Mouse (Mus musculus) embryo, embryonic 11.5 days (tissue): ENCODE data around the gene Slc50a1.

Source experiments
- DNase-seq: peaks from one replicate; pipeline ENCODE4 v3.0.0-alpha.2; 2012; ENCODE audit warnings: low read depth, low spot score

Gene Slc50a1

DNA sequence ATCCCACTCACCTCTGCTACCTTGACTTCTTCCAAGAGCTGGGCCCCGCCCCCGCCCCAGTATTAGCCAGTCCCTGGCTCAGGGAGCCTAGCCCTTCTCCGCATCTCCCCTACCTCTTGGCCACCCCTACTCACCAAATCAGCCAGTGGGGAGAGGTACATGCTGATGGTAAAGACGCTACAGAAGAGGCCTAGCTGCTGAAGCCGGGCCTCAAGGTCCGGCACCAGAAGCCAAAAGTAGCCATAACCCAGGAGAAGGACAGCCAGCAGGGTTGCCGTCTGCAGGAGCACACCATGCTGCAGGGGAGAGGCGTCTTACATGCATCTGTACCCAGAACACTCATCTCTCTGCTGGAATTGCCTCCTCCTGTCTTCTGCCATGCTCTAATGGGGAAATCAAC is 1.5 kb downstream of the Slc50a1 start:
- no peak for DNase-seq

DNA sequence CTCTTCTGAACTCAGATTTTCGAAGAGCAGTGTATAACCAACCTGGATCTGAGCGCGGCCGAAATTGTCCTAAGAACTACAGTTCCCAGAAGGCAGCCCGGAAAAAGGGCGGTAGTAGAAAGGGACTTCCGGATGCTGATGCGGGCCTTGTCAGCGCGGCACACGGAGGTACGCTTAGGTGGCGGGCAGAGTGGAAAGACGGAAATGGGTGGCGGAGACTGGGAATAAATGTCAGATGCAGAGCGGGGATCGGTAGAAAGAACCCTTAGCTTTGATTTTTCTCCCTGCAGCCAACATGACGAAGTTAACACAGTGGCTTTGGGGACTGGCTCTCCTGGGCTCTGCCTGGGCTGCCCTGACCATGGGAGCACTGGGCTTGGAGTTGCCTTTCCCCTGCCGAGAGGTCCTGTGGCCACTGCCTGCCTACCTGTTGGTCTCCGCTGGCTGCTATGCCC is 3.9 kb downstream of the Slc50a1 start:
- DNase-seq: no peak

DNA sequence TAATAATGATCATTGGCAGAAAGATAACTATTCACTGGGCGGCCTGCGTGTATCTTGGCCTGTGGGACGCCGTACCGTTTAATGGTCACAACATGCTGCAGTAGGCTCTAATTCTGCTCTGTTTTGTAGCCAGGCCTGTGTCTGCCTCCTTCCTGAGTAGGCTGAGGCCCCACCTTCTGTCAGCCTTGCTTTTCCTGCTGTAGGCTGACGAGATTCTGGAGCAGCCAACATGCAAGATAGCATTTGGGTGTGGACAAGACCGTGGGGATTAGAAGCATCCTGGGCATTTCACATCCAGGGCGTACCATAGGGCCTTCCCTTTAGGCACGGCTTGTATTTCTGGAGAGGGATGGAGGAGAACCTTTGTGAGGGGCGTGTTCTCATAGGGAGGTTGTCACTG is 8.0 kb downstream of the Slc50a1 start:
- DNase-seq: no peak

DNA sequence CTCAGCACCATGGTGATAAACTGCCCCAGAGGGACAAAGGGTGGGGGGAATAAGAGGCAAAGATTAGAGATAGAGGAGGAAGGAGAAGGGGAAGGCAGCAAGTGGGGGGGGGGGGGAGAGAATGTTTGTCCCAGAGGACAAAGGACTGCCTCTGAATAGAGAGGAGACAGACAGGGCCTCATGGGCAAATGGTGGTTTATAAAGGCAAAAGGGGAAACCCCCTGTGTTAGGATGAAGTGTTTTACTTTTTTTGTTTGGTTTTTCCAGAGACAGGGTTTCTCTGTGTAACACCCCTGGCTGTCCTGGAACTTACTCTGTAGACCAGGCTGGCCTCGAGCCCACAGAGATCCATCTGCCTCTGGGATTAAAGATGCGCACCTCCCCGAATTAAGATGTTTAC is 10.2 kb downstream of the Slc50a1 start:
- DNase-seq: no peak

DNA sequence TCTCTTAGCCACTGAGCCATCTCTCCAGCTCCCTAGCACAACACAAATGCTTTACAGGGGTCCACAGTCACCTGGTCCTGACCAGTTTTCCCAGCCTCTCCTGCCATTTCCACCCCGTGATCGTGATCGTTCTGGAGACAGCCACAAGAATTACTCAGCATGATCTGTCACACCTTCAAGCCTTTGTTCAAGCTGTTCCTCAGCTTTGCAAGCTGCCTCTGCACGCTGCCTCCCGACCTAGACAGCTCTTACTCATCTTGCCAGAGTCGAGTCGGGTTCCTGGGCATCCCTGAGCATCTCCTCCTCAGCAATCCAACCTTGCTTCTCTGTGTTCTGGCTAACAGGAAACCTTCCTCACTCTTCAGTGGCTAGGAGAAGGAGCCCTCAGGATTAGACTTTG is 11.3 kb downstream of the Slc50a1 start, which contains the start of gene Dpm3:
Dpm3 (plus strand) TSS at position 283 of the 400 bp plus-strand sequence.
- no peak for DNase-seq

DNA sequence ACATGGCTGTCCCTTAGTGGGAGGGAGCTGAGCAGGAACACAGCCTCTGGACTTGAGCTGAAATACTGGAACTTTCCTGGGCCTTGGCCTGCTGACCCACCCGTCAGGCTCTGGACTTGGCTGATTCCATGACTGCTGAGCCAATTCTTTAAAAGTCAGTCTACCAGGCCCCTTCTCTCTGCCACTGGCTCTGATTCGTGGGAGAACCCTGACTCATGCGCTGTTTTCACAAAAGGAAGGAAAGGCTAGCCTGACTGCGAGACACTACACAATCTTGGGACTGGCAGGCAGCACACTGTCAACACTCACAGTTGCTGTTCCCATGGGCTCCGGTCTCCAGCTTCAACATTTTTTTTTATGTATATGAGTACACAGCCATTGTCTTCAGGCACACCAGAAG is 14.2 kb downstream of the Slc50a1 start:
- no peak for DNase-seq

DNA sequence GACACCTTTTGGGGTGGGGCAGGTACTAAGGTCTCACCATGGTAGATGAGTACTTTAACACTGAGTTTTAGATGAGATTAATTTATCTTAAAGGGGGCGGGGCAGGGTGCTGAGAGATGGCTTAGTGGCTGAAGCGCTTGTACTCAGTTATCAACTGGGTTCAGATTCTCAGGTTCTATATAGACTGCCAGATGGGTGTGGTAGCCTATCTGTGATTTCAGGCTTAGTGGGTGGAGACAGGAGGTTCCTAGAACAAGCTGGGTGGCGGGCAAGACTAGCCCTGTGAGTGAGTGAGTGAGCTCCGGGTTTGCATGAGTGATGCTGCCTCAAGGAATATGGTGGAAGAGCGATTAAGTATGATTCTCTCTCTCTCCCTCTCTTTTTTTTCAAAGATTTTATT is 15.4 kb downstream of the Slc50a1 start:
- DNase-seq: no peak

DNA sequence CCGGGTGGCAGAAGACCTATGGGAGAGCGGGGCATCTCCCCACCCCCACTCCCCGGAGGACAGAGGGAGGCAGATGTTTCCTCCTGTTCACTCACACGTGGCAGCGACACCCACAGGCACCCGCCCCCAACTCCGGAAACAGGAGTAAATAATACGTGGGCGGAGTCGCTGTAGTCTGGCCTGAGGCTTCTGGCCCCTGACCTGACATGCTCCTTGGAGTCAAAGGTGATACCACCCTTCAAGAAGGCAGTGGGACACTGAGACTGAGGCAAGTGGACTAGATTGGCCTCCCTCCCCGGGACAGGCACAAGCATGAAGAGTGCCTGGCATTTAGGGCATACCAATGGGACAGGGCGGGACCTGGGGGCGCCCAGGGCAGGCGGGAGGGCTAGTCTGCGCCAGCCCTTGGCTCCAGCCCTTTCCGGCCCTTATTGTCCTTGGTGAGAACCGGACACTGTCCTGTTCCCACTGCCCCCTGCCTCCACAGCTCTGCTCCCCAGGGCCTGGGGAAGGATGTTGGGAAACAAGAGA is 18.9 kb downstream of the Slc50a1 start:
- DNase-seq: no peak

DNA sequence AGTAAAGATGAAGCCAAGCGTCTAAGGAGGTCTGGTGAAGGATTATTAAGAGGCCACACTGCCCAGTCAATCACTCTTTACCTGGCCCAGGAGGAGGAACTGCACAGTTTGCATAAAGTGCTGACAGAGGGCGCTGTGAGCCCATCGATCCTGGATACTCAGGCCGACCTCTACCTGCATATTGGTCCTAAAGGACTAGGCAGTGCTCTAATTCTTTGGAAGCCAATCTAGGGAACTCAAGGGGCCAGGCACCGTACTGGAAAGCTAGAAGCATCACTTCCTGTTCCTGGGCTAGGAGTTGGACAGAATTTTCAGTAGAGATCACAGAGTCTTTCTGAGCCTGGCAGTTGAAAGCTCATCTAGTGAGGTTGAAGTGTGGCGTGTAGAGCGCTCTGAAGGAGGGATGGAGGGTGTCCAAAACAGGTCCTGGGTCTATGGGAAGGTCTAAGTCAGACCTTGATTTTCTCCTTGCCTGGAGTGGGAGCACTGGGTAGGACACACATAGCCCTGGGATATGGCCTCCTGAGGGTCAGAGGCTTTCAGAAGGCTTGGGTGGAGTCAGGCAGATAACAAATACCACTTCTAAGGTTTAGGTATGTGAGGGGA is 19.8 kb downstream of the Slc50a1 start:
- no peak for DNase-seq

DNA sequence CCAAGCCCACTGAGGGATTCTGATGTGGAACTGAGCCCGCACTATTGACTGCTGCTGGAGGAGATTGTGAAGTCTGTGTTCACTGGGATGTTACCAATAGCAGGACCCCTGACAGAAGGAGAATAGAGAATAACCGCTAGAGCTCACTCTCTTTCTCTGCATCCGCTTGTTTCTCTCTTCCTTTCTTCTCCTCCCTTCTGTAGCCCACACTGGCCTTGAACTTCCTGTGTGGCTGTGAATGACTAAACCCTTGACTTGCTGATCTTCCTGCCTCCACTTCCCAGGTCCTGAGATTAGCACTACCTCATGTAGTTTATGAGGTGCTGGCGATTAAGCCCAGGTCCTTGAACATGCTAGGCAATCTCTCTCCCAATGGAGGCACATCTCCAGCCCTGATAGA is 22.9 kb downstream of the Slc50a1 start:
- DNase-seq: no peak

DNA sequence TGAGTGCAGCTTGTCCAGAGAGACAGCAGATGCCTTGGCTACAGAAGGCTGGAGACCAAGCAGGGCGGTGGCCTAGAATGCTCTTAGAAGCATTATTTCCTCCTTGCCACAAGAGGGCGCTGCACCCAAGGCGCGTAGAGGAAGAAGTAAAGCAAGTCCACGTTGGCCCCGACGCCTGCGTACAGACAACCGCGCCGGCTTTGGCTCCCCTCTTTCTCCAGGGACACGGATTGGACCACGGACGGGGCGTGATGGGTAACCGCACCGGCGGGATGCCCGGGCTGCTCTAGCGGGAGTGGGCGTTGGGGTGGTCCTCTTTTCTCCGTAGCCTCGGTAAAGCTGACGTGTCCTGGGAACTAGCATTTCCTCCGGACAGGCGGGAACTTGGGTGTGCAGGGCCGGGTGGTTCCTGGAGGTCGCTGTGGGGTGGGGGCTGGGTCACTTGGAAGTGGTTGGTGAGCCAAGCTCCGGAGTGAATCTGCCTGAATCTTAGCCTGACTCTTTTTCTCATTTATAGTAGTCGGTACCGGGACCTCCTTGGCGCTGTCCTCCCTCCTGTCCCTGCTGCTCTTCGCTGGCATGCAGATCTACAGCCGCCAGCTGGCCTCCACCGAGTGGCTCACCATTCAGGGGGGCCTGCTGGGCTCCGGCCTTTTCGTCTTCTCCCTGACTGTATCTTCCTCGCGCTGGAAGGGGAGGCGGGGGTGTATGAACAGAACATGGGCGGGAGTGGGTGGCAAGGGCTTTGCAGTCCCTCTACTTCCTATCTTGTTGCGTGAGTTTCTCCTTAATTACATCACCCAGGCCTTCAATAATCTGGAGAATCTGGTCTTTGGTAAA is 23.9 kb downstream of the Slc50a1 start, which contains the start of gene Trim46:
Trim46 (minus strand) TSS at position 49 of the 840 bp plus-strand sequence.
- peak; percentile 86 for DNase-seq

DNA sequence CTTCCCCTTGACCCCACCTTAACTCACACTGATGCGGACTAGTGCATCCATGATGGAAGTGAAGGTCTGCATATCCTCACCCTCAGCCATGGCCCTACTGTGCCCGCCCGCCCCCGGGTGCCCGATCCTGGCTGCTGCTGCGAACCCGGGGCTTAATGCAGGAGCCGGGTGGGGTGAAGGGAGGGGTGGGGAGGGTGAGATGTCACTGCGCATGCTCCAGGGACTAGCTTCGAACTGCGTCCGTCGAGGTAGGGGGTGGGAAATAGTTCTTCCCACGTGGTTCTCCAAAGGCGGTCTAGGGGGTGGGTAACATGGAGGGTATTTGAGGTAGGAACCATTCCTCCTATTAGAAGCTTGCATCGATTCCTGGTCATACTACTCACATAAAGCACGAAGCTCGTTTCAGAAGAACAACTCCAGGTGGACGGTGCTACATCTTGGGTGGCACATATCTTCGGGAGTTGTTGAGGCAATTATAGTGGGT is 24.6 kb downstream of the Slc50a1 start, which contains the start of gene Krtcap2:
Krtcap2 (plus strand) TSS at position 279 of the 484 bp plus-strand sequence.
- DNase-seq: no peak

DNA sequence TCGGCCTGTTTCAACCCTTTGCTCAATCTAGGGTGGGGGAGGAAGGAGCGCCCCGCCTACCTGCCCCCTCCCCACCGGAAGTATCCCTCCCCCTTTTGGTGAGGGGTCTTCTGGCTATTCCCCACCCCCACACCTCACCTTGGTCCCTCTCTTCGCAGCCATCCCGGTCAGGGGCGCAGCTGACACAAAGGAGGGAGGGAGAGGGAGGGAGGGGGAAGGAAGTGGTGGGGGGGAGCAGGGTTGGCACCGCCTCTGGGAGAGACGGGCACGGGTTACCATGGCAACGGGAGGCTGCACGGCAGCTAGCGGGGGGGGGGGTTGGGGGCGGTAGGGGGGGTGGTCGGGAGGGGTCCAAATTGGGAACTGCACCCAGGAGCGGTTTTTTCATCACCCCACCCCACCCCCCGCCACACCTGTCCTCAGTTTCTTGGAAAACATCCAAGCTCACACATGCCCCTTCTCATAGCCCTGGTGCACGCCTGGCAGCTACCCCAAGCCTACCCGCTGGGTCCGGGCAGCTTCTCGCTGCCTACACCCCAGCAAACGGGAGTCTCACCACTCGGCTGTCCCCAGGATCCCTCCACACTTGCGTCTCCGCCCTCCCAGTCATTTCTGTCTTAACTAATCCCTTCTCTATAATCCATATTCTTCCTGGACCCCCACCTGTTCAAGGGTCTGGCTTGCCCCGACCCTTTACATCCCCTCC is 25.2 kb downstream of the Slc50a1 start:
- DNase-seq: no peak

DNA sequence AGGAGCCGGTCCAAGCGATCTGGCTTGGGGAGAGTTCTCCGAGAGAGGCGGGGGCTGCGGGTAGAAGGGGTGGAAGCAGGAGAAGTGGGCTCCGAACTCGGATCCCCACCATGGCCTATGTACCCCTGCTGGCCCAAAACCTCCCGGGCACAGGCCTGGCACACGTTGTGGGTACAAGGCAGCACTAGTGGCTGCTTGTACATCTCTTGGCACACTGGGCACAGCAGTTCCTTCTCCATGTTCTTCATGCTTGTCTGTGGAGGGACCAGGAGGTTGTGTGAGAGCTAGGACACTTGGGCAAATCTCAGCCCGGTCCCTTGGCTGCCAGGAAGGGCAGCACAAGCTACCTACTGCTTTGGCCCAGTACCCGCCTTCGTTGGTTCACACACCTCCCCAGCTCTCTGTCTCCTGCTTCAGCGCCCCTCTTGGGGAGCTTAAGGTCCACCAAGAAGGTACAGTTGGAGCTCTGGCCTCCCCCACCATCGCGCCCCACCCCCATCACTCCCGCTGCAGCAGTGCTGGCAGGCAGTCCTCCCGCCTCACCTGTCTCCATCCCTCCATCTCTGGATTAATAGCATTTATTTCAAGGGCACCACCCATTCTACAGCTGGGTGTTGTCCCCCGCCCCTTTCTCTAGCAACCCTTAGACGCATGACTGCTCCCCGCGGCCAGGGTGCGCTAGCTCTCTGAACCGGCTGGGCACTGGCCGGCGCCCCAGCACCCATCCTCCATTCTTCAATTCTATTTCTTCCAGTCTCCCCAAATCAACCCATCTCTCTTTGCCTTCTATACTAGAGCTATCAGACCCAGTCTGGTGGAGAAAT is 26.0 kb downstream of the Slc50a1 start:
- DNase-seq: no peak

DNA sequence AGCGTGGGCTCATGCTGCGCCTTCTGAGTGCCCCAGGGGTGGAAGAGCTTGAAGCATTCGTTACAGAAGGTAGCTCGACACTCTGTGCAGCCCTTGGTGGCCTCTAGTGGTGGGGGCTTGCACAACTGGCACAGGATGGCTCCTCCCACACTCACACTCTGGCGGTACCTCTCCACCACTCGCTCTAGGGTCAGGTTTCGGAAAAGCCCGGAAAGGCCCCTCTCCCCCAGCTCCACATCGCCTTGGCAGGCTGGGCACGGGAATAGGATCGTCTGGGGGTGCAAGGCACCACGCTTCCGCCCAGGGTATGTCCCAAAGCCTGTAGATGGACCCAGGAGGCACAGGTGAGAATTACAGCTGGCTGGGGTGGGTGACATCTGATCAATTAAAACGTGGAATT is 26.8 kb downstream of the Slc50a1 start:
- no peak for DNase-seq

DNA sequence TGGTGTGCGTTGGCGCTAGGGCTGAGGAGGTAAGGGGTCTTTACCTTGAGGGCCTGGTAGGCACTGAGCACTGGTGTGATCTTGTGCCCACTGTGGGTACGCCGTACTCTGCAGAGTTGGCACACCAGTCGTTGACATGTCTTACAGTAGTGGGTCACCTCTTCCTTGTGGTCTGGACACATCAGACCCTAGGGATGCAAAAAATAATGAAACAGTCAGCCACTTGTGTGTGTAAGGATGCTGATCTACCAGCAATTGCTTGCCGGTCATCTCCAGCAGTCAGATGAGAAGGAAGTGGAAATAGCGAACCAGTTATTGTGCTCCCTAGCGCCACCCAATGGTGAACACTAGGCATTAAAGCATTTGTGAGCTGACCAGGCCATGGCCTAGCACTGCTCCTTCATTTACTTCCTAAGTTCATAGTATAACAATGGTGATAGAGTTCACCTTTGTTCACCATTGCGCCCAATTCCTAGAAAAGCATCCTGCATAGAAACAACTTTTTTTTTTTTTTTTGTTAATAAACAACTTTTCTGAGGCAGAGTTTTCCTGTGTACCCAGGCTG is 28.0 kb downstream of the Slc50a1 start:
- no peak for DNase-seq

DNA sequence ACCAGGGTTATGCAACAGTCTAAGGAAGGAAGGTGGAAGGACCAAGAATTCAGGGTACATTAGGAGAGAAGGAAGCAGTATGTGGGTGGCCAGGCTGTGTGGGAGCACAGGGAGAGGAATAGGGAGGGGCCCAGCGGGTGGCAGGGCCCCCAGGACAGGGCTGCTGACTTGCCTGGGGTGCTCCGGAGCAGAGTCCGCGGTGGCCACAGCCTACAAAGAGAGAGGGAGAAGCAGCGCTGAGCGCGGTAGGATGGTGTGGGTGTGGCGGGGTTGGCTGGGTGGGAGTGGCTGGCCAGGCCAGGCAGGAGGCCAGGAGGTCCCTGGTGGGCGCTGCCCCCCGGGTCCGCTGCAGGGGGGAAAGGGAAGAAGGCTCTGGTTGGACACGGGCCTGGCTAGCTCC is 31.9 kb downstream of the Slc50a1 start:
- no peak for DNase-seq

DNA sequence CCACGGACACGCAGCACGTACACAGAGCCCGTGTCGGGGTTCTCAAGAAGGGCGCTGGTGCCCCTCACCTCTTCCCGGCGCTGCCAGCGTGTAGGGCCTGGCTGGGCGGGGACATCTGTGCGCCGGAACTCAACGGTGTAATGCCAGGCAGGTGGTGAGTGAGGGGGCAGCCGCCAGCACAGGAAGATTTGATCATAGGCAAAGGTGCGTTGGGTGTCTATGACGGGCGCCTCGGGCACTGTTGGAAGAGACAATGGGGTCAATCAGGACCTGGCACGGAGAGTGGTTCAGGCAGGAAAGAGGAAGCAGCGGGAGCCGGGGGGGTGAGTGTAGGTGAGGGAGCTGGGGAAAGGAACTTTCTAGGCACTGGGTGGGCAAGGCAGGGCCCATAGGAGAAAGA is 32.7 kb downstream of the Slc50a1 start:
- DNase-seq: no peak

DNA sequence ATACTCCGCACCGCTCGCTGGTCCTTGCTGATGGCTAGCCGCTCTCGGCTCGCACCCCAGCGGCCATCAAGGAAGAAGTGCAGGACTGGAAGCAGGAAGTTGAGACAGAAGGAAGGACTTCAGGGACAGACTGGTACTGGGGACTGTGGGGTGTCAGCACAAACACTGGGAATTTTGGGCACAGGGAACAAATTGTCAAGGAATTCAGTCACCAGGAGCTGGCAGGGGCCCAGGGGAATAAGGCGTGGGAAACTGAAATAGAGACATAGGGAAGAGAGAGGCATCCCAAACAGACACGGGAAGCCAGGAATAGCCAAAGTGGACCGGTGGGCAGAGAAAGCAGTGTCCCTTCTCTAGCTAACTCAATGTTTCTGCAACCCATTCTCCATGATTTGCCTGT is 33.9 kb downstream of the Slc50a1 start:
- DNase-seq: no peak

DNA sequence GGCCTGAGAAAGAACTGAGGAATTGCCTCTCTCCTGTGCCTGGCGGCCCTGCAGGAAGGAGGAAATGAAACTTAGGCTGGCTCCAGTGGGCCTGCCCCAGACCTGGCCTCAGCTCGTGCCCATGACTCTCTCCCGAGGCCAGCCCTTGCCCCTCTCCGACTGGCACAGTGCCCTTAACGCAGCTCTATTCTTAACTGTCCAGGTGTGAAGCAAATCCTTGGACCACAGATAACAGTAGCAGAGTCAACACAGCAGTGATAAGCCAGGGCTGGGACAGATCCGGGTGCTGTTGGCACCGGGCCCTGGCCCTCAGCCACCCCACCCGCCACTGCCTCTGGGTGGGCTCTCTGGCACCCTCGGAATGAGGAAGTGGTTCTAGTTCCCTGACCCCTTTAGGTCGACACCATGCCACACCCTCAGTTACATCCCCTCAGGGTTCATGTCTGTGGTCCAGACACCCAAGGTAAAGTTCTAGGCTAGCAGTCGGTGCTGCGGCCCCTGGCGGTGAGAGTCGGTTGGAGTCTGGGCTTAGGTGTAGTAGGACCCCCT is 36.7 kb downstream of the Slc50a1 start:
- DNase-seq: no peak
